Mouse (Mus musculus) midbrain, embryonic 16.5 days (tissue): Measurements from ENCODE around the gene Stub1. TPM values are rescaled to one million over a fixed set of nuclear protein-coding genes. Genes with fewer than 3 reads are reported as not detected.

Experiments used
- ATAC-seq: fragments of 200-750 bp; cut with Nextera tagmentation; 2 replicates; pipeline ENCODE4 v1.8.0; 2017; ENCODE audit warnings: moderate TSS enrichment
- H3K27ac ChIP-seq: fragments of 300-500 bp; sonication (generic); 2 replicates; pipeline ENCODE4 v1.5.1; 2014; ENCODE audit warnings: mild to moderate bottlenecking, low read length, mixed read lengths
- H3K27me3 ChIP-seq: fragments of 300-500 bp; sonication (generic); 2 replicates; pipeline ENCODE4 v1.6.1; 2014; ENCODE audit warnings: low read depth, low read length, mixed read lengths; ENCODE audit not compliant: control insufficient read depth, insufficient read depth
- H3K36me3 ChIP-seq: fragments of 300-500 bp; sonication (generic); 2 replicates; pipeline ENCODE4 v1.6.1; 2014; ENCODE audit warnings: mild to moderate bottlenecking, low read length, moderate library complexity, mixed read lengths; ENCODE audit not compliant: control insufficient read depth, insufficient read depth
- H3K4me1 ChIP-seq: fragments of 300-500 bp; sonication (generic); 2 replicates; pipeline ENCODE4 v1.6.1; 2014; ENCODE audit warnings: mild to moderate bottlenecking, low read length, mixed read lengths; ENCODE audit not compliant: control insufficient read depth, insufficient read depth
- H3K4me2 ChIP-seq: fragments of 300-500 bp; sonication (generic); 2 replicates; pipeline ENCODE4 v1.6.1; 2014; ENCODE audit warnings: mild to moderate bottlenecking, low read length, mixed read lengths
- H3K4me3 ChIP-seq: fragments of 300-500 bp; sonication (generic); 2 replicates; pipeline ENCODE4 v1.5.1; 2014; ENCODE audit warnings: low read depth, mild to moderate bottlenecking, low read length, moderate library complexity, mixed read lengths
- H3K9ac ChIP-seq: fragments of 300-500 bp; sonication (generic); 2 replicates; pipeline ENCODE4 v1.6.1; 2014; ENCODE audit warnings: low read depth, low read length, mixed read lengths
- H3K9me3 ChIP-seq: fragments of 300-500 bp; sonication (generic); replicated peaks from 2 replicates; pipeline ENCODE4 v1.6.1; 2014; ENCODE audit warnings: mild to moderate bottlenecking, low read length, mixed read lengths; ENCODE audit not compliant: control insufficient read depth, poor library complexity, severe bottlenecking
- WGBS: fragments of 180-500 bp; shearing (Covaris S2); extraction: QIAGEN DNeasy Blood & Tissue Kit; methylation state at CpG from one replicate; pipeline ENCODE4 v1.1.7; 2014; 5-methylcytosine and 5-hydroxymethylcytosine counted together
- polyA plus RNA-seq: library from polyadenylated mRNA; unstranded; fragments of >200 nt; fragmentation: Nextera tagmentation; extraction: Ambion mirVana; gene quantifications from 2 replicates; pipeline ENCODE4 v1.2.1, GENCODE M21; 2015

Gene Stub1
- polyA plus RNA-seq, 1 experiment from 2014 or later: 382 TPM

GRCm38 (mm10) chr17:25863681-25864080 lies 30.5 kb upstream of the Stub1 start:
- Histone ChIP-seq H3K9ac (no peak overlapping the region), H3K4me2 (no peak overlapping the region), H3K36me3 (no peaks in the 10 kb centered on the region), H3K4me3 (no peak overlapping the region), H3K9me3 (no peaks in the 10 kb centered on the region), H3K27me3 (no peaks in the 10 kb centered on the region), H3K27ac (no peak overlapping the region), H3K4me1 (peaks cover 29% of the 10 kb centered on the region)
- no peak for ATAC-seq
- WGBS: 88% methylated on average over 6 of the region's 6 CpGs

GRCm38 (mm10) chr17:25861704-25862612 lies 28.8 kb upstream of the Stub1 start:
- Histone ChIP-seq H3K9ac (peak overlapping the region; percentile 92), H3K36me3 (no peaks in the 10 kb centered on the region), H3K4me3 (peak overlapping the region; percentile 75), H3K4me1 (peaks cover 21% of the 10 kb centered on the region), H3K27me3 (no peaks in the 10 kb centered on the region), H3K4me2 (peak overlapping the region; percentile 81), H3K27ac (peak overlapping the region; percentile 89), H3K9me3 (no peaks in the 10 kb centered on the region)
- WGBS: 8% methylated on average over 6 of the region's 6 CpGs
- ATAC-seq: no peak; the same call in 1 of the 2 replicates

- WGBS: 4% methylated on average over 65 of the region's 65 CpGs
- ATAC-seq: peak; percentile 93
- Histone ChIP-seq H3K27ac (peak within 1 kb of the TSS; percentile 89), H3K4me1 (peaks cover 17% of the 10 kb centered on the region), H3K9ac (peak within 1 kb of the TSS; percentile 92), H3K9me3 (no peaks in the 10 kb centered on the region), H3K4me2 (peak within 1 kb of the TSS; percentile 81), H3K4me3 (peak within 1 kb of the TSS; percentile 75), H3K27me3 (no peaks in the 10 kb centered on the region), H3K36me3 (no peaks in the 10 kb centered on the region)
Measured at GRCm38 (mm10) chr17:25860832-25861703, 27.9 kb upstream of the Stub1 start, which contains the start of gene Wdr90. Gene Wdr90 (minus strand): TSS chr17:25861501.

- H3K9me3 ChIP-seq: no peaks in the 10 kb centered on the region
- H3K9ac ChIP-seq: peak overlapping the region; percentile 92; the same call in 1 of the 2 replicates
- H3K4me2 ChIP-seq: peak overlapping the region; percentile 81
- H3K36me3 ChIP-seq: no peaks in the 10 kb centered on the region
- WGBS: 93% methylated on average over 6 of the region's 6 CpGs
- no peak overlapping the region for H3K4me3 ChIP-seq
- ATAC-seq: no peak; the same call in 1 of the 2 replicates
- no peak overlapping the region for H3K27ac ChIP-seq
- H3K4me1 ChIP-seq: peaks cover 17% of the 10 kb centered on the region
- no peaks in the 10 kb centered on the region for H3K27me3 ChIP-seq
Measured at GRCm38 (mm10) chr17:25860229-25860628, 27.0 kb upstream of the Stub1 start.

GRCm38 (mm10) chr17:25844396-25844901 lies 11.2 kb upstream of the Stub1 start, which contains the start of gene Rhot2:
Gene Rhot2 (minus strand): TSS chr17:25844851.
- H3K27me3 ChIP-seq: no peaks in the 10 kb centered on the region
- peak; percentile 96 for ATAC-seq
- peak within 1 kb of the TSS; percentile 95 for H3K4me2 ChIP-seq
- no peaks in the 10 kb centered on the region for H3K9me3 ChIP-seq
- H3K36me3 ChIP-seq: peaks cover 26% of the 10 kb centered on the region
- under 1% methylated on average over 21 of the region's 21 CpGs for WGBS
- peak within 1 kb of the TSS; percentile 75 for H3K27ac ChIP-seq
- peaks cover 15% of the 10 kb centered on the region for H3K4me1 ChIP-seq
- H3K9ac ChIP-seq: peak within 1 kb of the TSS; percentile 84
- peak within 1 kb of the TSS; percentile 89 for H3K4me3 ChIP-seq

- Histone ChIP-seq H3K27me3 (no peaks in the 10 kb centered on the region), H3K4me2 (peak overlapping the region; percentile 95), H3K9me3 (no peaks in the 10 kb centered on the region), H3K27ac (peak overlapping the region; percentile 75), H3K36me3 (peaks cover 32% of the 10 kb centered on the region), H3K4me1 (peaks cover 15% of the 10 kb centered on the region), H3K4me3 (peak overlapping the region; percentile 89), H3K9ac (peak overlapping the region; percentile 84)
- WGBS: 1% methylated on average over 36 of the region's 38 CpGs
- peak; percentile 34; the same call in 1 of the 2 replicates for ATAC-seq
Measured at GRCm38 (mm10) chr17:25843636-25844395, 10.6 kb upstream of the Stub1 start.

- WGBS: 95% methylated on average over 4 of the region's 4 CpGs
Measured at GRCm38 (mm10) chr17:25843122-25843521, 9.9 kb upstream of the Stub1 start.

GRCm38 (mm10) chr17:25842509-25842908 lies 9.3 kb upstream of the Stub1 start:
- H3K36me3 ChIP-seq: peaks cover 32% of the 10 kb centered on the region
- WGBS: 84% methylated on average over 3 of the region's 3 CpGs

More at GRCm38 (mm10) chr17:25843122-25843521, 9.9 kb upstream of the Stub1 start:
- peak overlapping the region; percentile 84; the same call in 1 of the 2 replicates for H3K9ac ChIP-seq
- H3K9me3 ChIP-seq: no peaks in the 10 kb centered on the region
- no peaks in the 10 kb centered on the region for H3K27me3 ChIP-seq
- no peak overlapping the region; the same call in 1 of the 2 replicates for H3K4me3 ChIP-seq
- peak overlapping the region; percentile 95 for H3K4me2 ChIP-seq
- H3K36me3 ChIP-seq: peaks cover 34% of the 10 kb centered on the region
- peaks cover 15% of the 10 kb centered on the region for H3K4me1 ChIP-seq
- no peak overlapping the region for H3K27ac ChIP-seq
- ATAC-seq: no peak

More at GRCm38 (mm10) chr17:25842509-25842908, 9.3 kb upstream of the Stub1 start:
- H3K4me3 ChIP-seq: no peak overlapping the region
- no peak overlapping the region for H3K9ac ChIP-seq
- no peak for ATAC-seq
- H3K4me2 ChIP-seq: no peak overlapping the region
- peaks cover 21% of the 10 kb centered on the region for H3K4me1 ChIP-seq
- no peaks in the 10 kb centered on the region for H3K9me3 ChIP-seq
- H3K27me3 ChIP-seq: no peaks in the 10 kb centered on the region
- no peak overlapping the region for H3K27ac ChIP-seq
